Mouse (Mus musculus) hindbrain, embryonic 12.5 days (tissue): ENCODE results near the gene Akip1. TPM values are rescaled to one million over a fixed set of nuclear protein-coding genes. Genes with fewer than 3 reads are reported as not detected.
A peak's percentile ranks its signal among the peaks of the same experiment; 100 is the strongest.

ENCODE experiments used
- ATAC-seq: fragments of 200-750 bp; cut with Nextera tagmentation; 2 replicates; pipeline ENCODE4 v1.8.0; 2017; ENCODE audit warnings: moderate TSS enrichment; ENCODE audit not compliant: low FRiP score
- H3K27ac ChIP-seq: fragments of 300-500 bp; sonication (generic); 2 replicates; pipeline ENCODE4 v1.5.1; 2016; ENCODE audit warnings: mild to moderate bottlenecking
- H3K27me3 ChIP-seq: fragments of 300-500 bp; sonication (generic); 2 replicates; pipeline ENCODE4 v1.6.1; 2016; ENCODE audit warnings: mild to moderate bottlenecking
- H3K36me3 ChIP-seq: fragments of 300-500 bp; sonication (generic); 2 replicates; pipeline ENCODE4 v1.6.1; 2016; ENCODE audit warnings: mild to moderate bottlenecking
- H3K4me1 ChIP-seq: fragments of 300-500 bp; sonication (generic); 2 replicates; pipeline ENCODE4 v1.6.1; 2016
- H3K4me2 ChIP-seq: fragments of 300-500 bp; sonication (generic); replicated peaks from 2 replicates; pipeline ENCODE4 v1.6.1; 2016; ENCODE audit warnings: mild to moderate bottlenecking
- H3K4me3 ChIP-seq: fragments of 300-500 bp; sonication (generic); 2 replicates; pipeline ENCODE4 v1.5.1; 2016; ENCODE audit warnings: mild to moderate bottlenecking
- H3K9ac ChIP-seq: fragments of 300-500 bp; sonication (generic); 2 replicates; pipeline ENCODE4 v1.6.1; 2016; ENCODE audit warnings: mild to moderate bottlenecking, moderate library complexity
- H3K9me3 ChIP-seq: fragments of 300-500 bp; sonication (generic); replicated peaks from 2 replicates; pipeline ENCODE4 v1.6.1; 2016; ENCODE audit warnings: mild to moderate bottlenecking
- WGBS: fragments of 180-500 bp; shearing (Covaris S2); methylation state at CpG from one replicate; pipeline ENCODE4 v1.1.7; 2016; 5-methylcytosine and 5-hydroxymethylcytosine counted together
- polyA plus RNA-seq: library from polyadenylated mRNA; unstranded; fragments of >200 nt; fragmentation: Nextera tagmentation; extraction: Ambion mirVana; gene quantifications from 2 replicates; pipeline ENCODE4 v1.2.1, GENCODE M21; 2016

Akip1 gene
- polyA plus RNA-seq, 1 experiment from 2014 or later, result 18.2 TPM

- ATAC-seq, result peak; percentile 93
- H3K4me3 ChIP-seq, result peak within 1 kb of the TSS; percentile 88
- H3K9me3 ChIP-seq, result no peaks in the 10 kb centered on the region
- H3K4me2 ChIP-seq, result peak within 1 kb of the TSS; percentile 91
- H3K9ac ChIP-seq, result peak within 1 kb of the TSS; percentile 91
- H3K36me3 ChIP-seq, result no peaks in the 10 kb centered on the region
- peaks cover 17% of the 10 kb centered on the region for H3K4me1 ChIP-seq
- peak within 1 kb of the TSS; percentile 86 for H3K27ac ChIP-seq
- under 1% methylated on average over 74 of the region's 74 CpGs for WGBS
- H3K27me3 ChIP-seq, result no peaks in the 10 kb centered on the region
These were observed 48.8 kb downstream of the Akip1 start, which contains the start of gene Tmem9b for GRCm38 (mm10) chr7:109752008-109752925. Gene Tmem9b, minus strand, starts transcription at chr7:109752875.

- Histone ChIP-seq H3K4me2 (no peak overlapping the region), H3K4me3 (no peak overlapping the region), H3K9ac (no peak overlapping the region), H3K27me3 (no peaks in the 10 kb centered on the region), H3K9me3 (no peaks in the 10 kb centered on the region), H3K27ac (no peak overlapping the region), H3K36me3 (no peaks in the 10 kb centered on the region), H3K4me1 (peaks cover 17% of the 10 kb centered on the region)
- 95% methylated on average over 8 of the region's 8 CpGs for WGBS
- no peak for ATAC-seq
These were observed 50.5 kb downstream of the Akip1 start for GRCm38 (mm10) chr7:109754034-109754433.

- H3K27me3 ChIP-seq, result no peaks in the 10 kb centered on the region
- H3K36me3 ChIP-seq, result no peaks in the 10 kb centered on the region
- H3K27ac ChIP-seq, result no peak overlapping the region
- 86% methylated on average over 3 of the region's 3 CpGs for WGBS
- ATAC-seq, result no peak
- no peak overlapping the region for H3K4me2 ChIP-seq
- no peak overlapping the region for H3K9ac ChIP-seq
- no peak overlapping the region for H3K4me3 ChIP-seq
- no peaks in the 10 kb centered on the region for H3K9me3 ChIP-seq
- H3K4me1 ChIP-seq, result peaks cover 15% of the 10 kb centered on the region
These were observed 52.8 kb downstream of the Akip1 start for GRCm38 (mm10) chr7:109756291-109756690.

Other genes starting within 250 kb of the Akip1 start
- 0.08 and 0.12 TPM in 2 replicates for gene Trim66, start 195.6 kb upstream of the Akip1 start, polyA plus RNA-seq
- gene Rpl27a, start 184.5 kb upstream of the Akip1 start, polyA plus RNA-seq, result 86.2 and 98.4 TPM in 2 replicates
- 40.3 and 45.3 TPM in 2 replicates for gene St5, start 85 bp upstream of the Akip1 start, polyA plus RNA-seq
- gene BC051019, start 20.2 kb downstream of the Akip1 start, polyA plus RNA-seq, result 0.74 and 0.78 TPM in 2 replicates
- 0.47 TPM in 1 of 2 replicates, not detected in the other for gene Ascl3, start 28.0 kb downstream of the Akip1 start, polyA plus RNA-seq
- gene Tmem9b, start 49.2 kb downstream of the Akip1 start, polyA plus RNA-seq, result 62.5 and 69.9 TPM in 2 replicates
- gene Nrip3, start 78.3 kb downstream of the Akip1 start, polyA plus RNA-seq, result 1.3 and 1.4 TPM in 2 replicates
- gene Scube2, start 162.0 kb downstream of the Akip1 start, polyA plus RNA-seq, result 2.4 and 3.6 TPM in 2 replicates